Mouse (Mus musculus) bone marrow, adult 2 months (tissue): ENCODE measurements around the gene Olfr710.
"Not testable (repeated sequence)": the region's sequence is repeated elsewhere in the genome, so short reads cannot be mapped to it uniquely, and the experiment has no call there.

Experiments
- CTCF ChIP-seq: fragments of 200-500 bp; IDR thresholded peaks from 2 replicates; pipeline ENCODE4 v1.5.1; 2011; ENCODE audit warnings: low read length, control low read depth; ENCODE audit not compliant: control insufficient read depth, insufficient read depth
- POLR2A ChIP-seq: fragments of 200-500 bp; IDR thresholded peaks from 2 replicates; pipeline ENCODE4 v1.6.1; 2011; ENCODE audit warnings: low read depth, mild to moderate bottlenecking, control low read depth, low read length, borderline replicate concordance; ENCODE audit not compliant: control insufficient read depth

DNA sequence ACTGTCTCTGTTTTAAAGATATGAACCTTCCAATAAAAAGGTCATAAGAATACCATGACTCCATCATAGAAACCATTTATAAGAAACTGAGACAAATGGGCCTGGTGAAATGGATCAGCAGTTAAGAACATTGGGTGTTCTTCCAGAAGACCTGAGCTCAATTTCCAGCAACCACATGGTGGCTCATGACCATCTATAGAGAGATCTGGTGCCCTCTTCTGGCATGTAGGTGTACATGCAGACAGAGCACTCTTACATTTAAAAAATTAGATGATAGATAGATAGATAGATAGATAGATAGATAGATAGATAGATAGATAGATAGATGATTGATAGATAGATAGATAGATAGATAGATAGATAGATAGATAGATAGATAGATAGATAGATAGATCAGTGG is 19.4 kb upstream of the Olfr710 start:
- TF ChIP-seq POLR2A, CTCF: not testable (repeated sequence)
